Mouse (Mus musculus) c-Kit-negative CD71-positive TER-119-positive erythroid progenitor cells, embryonic 14.5 days (primary cell): ENCODE data around the gene Nr4a3.
A peak's percentile ranks its signal among the peaks of the same experiment; 100 is the strongest.

Source experiments
- DNase-seq: peaks from one replicate; pipeline ENCODE4 v3.0.0-alpha.2; 2013; ENCODE audit warnings: low read depth, low spot score

Gene Nr4a3

GRCm38 (mm10) chr4:48044491-48045211, at the start of gene Nr4a3:
Nr4a3 (plus strand) TSS chr4:48045153.
- peak; percentile 28 for DNase-seq

GRCm38 (mm10) chr4:48002969-48003368, 42.0 kb upstream of the Nr4a3 start:
- DNase-seq, result no peak

GRCm38 (mm10) chr4:48003456-48003855, 41.5 kb upstream of the Nr4a3 start:
- DNase-seq, result no peak

- no peak for DNase-seq
Observed at GRCm38 (mm10) chr4:48006355-48006754, 38.6 kb upstream of the Nr4a3 start.

GRCm38 (mm10) chr4:48012209-48012608, 32.7 kb upstream of the Nr4a3 start:
- no peak for DNase-seq

GRCm38 (mm10) chr4:48022966-48023365, 22.0 kb upstream of the Nr4a3 start:
- DNase-seq, result no peak

- DNase-seq, result no peak
Observed at GRCm38 (mm10) chr4:48029652-48030051, 15.3 kb upstream of the Nr4a3 start.

- no peak for DNase-seq
Observed at GRCm38 (mm10) chr4:48034287-48034686, 10.7 kb upstream of the Nr4a3 start.

- no peak for DNase-seq
Observed at GRCm38 (mm10) chr4:48037646-48038045, 7.3 kb upstream of the Nr4a3 start.

GRCm38 (mm10) chr4:48038847-48039246, 6.1 kb upstream of the Nr4a3 start:
- no peak for DNase-seq

GRCm38 (mm10) chr4:48039736-48040135, 5.2 kb upstream of the Nr4a3 start:
- DNase-seq, result no peak

- no peak for DNase-seq
Observed at GRCm38 (mm10) chr4:48042466-48042785, 2.5 kb upstream of the Nr4a3 start.

GRCm38 (mm10) chr4:48042786-48043701, 1.9 kb upstream of the Nr4a3 start:
- DNase-seq, result peak; percentile 54

- DNase-seq, result peak; percentile 6
Observed at GRCm38 (mm10) chr4:48044141-48044490, 837 bp upstream of the Nr4a3 start.

GRCm38 (mm10) chr4:48045281-48045720, 348 bp downstream of the Nr4a3 start:
- DNase-seq, result no peak

GRCm38 (mm10) chr4:48045721-48046460, 938 bp downstream of the Nr4a3 start:
- DNase-seq, result no peak

GRCm38 (mm10) chr4:48046461-48046901, 1.5 kb downstream of the Nr4a3 start:
- no peak for DNase-seq

- DNase-seq, result no peak
Observed at GRCm38 (mm10) chr4:48047136-48047765, 2.3 kb downstream of the Nr4a3 start.

GRCm38 (mm10) chr4:48047766-48048371, 2.9 kb downstream of the Nr4a3 start:
- no peak for DNase-seq

GRCm38 (mm10) chr4:48048456-48049315, 3.7 kb downstream of the Nr4a3 start:
- DNase-seq, result no peak
